Mouse (Mus musculus) MEL (cell line): ENCODE data around the gene Lsm14a.

Experiments used
- CHD2 ChIP-seq: IDR thresholded peaks from 2 replicates; pipeline ENCODE4 v1.6.1; 2011; ENCODE audit warnings: low read length, improper control_type of control experiment
- CTCF ChIP-seq, 3 experiments: IDR thresholded peaks in 2 of 3; conservative IDR thresholded peaks in 1 of 3; 2 replicates each; pipeline ENCODE4 v1.5.1; 2011 to 2012; ENCODE audit warnings: low read length in 3 of 3, low read depth in 2 of 3, mild to moderate bottlenecking in 2 of 3, improper control_type of control experiment in 1 of 3, inconsistent platforms in 1 of 3, mixed read lengths in 1 of 3, moderate library complexity in 1 of 3; ENCODE audit not compliant: control insufficient read depth in 1 of 3, insufficient read depth in 1 of 3, poor library complexity in 1 of 3, severe bottlenecking in 1 of 3
- ELF1 ChIP-seq: IDR thresholded peaks from 2 replicates; pipeline ENCODE4 v1.6.1; 2014; ENCODE audit warnings: low read depth, mild to moderate bottlenecking, inconsistent platforms, low read length, improper control_type of control experiment, moderate library complexity
- EP300 ChIP-seq, 2 experiments: IDR thresholded peaks; 2 replicates each; pipeline ENCODE4 v1.6.1; 2011; ENCODE audit warnings: improper control_type of control experiment in 2 of 2, low read length in 2 of 2, low read depth in 1 of 2, mild to moderate bottlenecking in 1 of 2
- GATA1 ChIP-seq: IDR thresholded peaks from 2 replicates; pipeline ENCODE4 v1.6.1; 2011; ENCODE audit warnings: low read depth, low read length, improper control_type of control experiment
- MXI1 ChIP-seq: IDR thresholded peaks from 2 replicates; pipeline ENCODE4 v1.6.1; 2011; ENCODE audit warnings: mild to moderate bottlenecking, low read depth, low read length, improper control_type of control experiment
- MYC ChIP-seq: IDR thresholded peaks from 2 replicates; pipeline ENCODE4 v1.6.1; 2011; ENCODE audit warnings: low read depth, mild to moderate bottlenecking, low read length, improper control_type of control experiment, moderate library complexity
- POLR2A ChIP-seq, 2 experiments: IDR thresholded peaks; 2 replicates each; pipeline ENCODE4 v1.6.1; 2011 to 2012; ENCODE audit warnings: low read length in 2 of 2, mild to moderate bottlenecking in 2 of 2, control low read depth in 1 of 2, improper control_type of control experiment in 1 of 2, low read depth in 1 of 2, moderate library complexity in 1 of 2; ENCODE audit not compliant: control insufficient read depth in 1 of 2, insufficient read depth in 1 of 2, poor library complexity in 1 of 2
- TCF12 ChIP-seq: IDR thresholded peaks from 2 replicates; pipeline ENCODE4 v1.6.1; 2014; ENCODE audit warnings: low read depth, mild to moderate bottlenecking, inconsistent platforms, low read length, improper control_type of control experiment, moderate library complexity

DNA sequence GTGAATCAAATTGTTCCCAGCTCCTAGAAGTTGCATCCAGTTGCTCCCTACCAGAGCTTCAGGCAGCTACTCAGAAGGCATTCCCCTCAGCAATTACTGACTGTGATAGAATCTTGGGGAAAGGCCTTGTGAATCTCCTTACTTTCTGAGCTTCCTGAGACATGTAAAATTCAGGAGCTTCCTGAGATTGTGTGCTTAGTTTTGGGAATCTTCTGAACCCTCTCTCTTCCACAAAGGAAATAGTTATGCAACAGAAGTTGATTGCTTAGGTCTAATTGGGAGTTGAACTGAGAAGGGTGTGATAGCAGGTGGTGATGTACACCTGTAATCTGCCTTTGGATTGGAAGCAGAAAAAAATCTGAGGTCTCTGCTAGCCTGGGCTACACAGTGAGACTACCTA is at the start of gene Lsm14a:
- TF ChIP-seq TCF12 (no peak), MYC (no peak), CTCF (IDR thresholded peaks at IDR 0.05 in 2 of 3, conservative IDR thresholded peaks at IDR 0.05 in 1 of 3; ENCODE audit: control insufficient read depth in 1 of 3, insufficient read depth in 1 of 3, low read depth in 2 of 3, low read length in 3 of 3, poor library complexity in 1 of 3, severe bottlenecking in 1 of 3) (no peak), EP300 (IDR thresholded peaks at IDR 0.05; ENCODE audit: low read depth in 1 of 2, low read length in 2 of 2) (no peak), GATA1 (no peak), CHD2 (no peak), MXI1 (no peak), POLR2A (IDR thresholded peaks at IDR 0.05; ENCODE audit: control insufficient read depth in 1 of 2, insufficient read depth in 1 of 2, low read depth in 1 of 2, low read length in 2 of 2, poor library complexity in 1 of 2) (no peak), ELF1 (no peak)
